Comparison of ENCODE assay signal across 25 mouse cellular contexts in the genomic region with DNA sequence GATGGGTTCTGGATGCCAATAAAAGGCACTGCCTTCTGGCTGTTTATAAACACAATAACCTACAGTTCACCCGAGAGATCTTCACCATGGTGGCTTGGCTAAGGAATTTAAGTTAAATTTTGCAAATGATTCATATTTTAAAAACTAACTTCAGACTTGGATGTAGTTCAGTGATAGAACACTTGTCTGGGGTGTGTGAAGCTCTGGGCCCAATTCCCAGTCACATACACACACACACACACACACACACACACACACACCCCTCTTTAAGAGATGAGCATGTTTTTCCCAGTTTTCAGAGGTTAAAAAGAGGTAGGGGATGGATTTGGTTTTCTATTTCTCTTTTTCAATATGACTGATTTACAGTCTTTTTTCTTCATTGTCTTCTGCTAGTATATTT.
"Had no signal": no experiment of that assay in that cellular context is flagged by ENCODE, and none has a peak within 500 bp of the region (broad histone marks: within the 10 kb centered on the region; RNA-seq: fewer than 3 reads in every experiment).

No protein-coding gene starts in this region.

- H3K27ac ChIP-seq: heart, embryonic 10.5 days; hindbrain, embryonic 10.5 days; hindbrain, embryonic 12.5 days; hindbrain, embryonic 14.5 days; intestine, embryonic 15.5 days; layer of hippocampus, adult 2 months; left cerebral cortex, adult 2 months; limb, embryonic 10.5 days; limb, embryonic 12.5 days; liver, embryonic 13.5 days; liver, embryonic 15.5 days had no signal

- H3K9me3 ChIP-seq: heart, embryonic 10.5 days; heart, embryonic 12.5 days; hindbrain, embryonic 10.5 days; hindbrain, embryonic 12.5 days; intestine, embryonic 15.5 days; limb, embryonic 10.5 days; limb, embryonic 12.5 days; liver, embryonic 13.5 days; liver, embryonic 15.5 days had no signal

- ATAC-seq: inflammation-experienced regulatory T-cells, adult 6 months; intestine, embryonic 15.5 days; intestine, postnatal 0 days had no signal

- H3K4me1 ChIP-seq: hindbrain, embryonic 12.5 days; intestine, embryonic 15.5 days; limb, embryonic 12.5 days had no signal

- H3K36me3 ChIP-seq: heart, embryonic 10.5 days; heart, embryonic 12.5 days; hindbrain, embryonic 10.5 days; hindbrain, embryonic 12.5 days; intestine, embryonic 15.5 days; limb, embryonic 10.5 days; limb, embryonic 12.5 days; liver, embryonic 13.5 days; liver, embryonic 15.5 days had no signal

- DNase-seq: gastrocnemius, postnatal 14 days; heart, adult 18-20 months; heart, postnatal 10 days; heart, postnatal 4 days; kidney, adult 18-20 months; kidney, adult 8-10 months; kidney, postnatal 10 days; kidney, postnatal 25 days; kidney, postnatal 4 days; liver; liver, embryonic 13.5 days had no signal

- H3K27me3 ChIP-seq: heart, embryonic 12.5 days; hindbrain, embryonic 12.5 days; intestine, embryonic 15.5 days; limb, embryonic 12.5 days; liver, embryonic 13.5 days; liver, embryonic 15.5 days had no signal

- H3K4me3 ChIP-seq: heart, embryonic 10.5 days; heart, embryonic 12.5 days; hindbrain, embryonic 10.5 days; hindbrain, embryonic 12.5 days; intestine, embryonic 15.5 days; layer of hippocampus, adult 2 months; left cerebral cortex, adult 2 months; limb, embryonic 10.5 days; limb, embryonic 12.5 days; liver, embryonic 13.5 days; liver, embryonic 15.5 days had no signal

- H3K9ac ChIP-seq: heart, embryonic 12.5 days; hindbrain, embryonic 12.5 days; hindbrain, embryonic 14.5 days; intestine, embryonic 15.5 days; limb, embryonic 12.5 days; liver, embryonic 13.5 days; liver, embryonic 15.5 days had no signal

- H3K4me2 ChIP-seq: heart, embryonic 12.5 days; hindbrain, embryonic 12.5 days; hindbrain, embryonic 14.5 days; intestine, embryonic 15.5 days; limb, embryonic 12.5 days; liver, embryonic 11.5 days; liver, embryonic 13.5 days; liver, embryonic 15.5 days had no signal
